Mouse (Mus musculus) olfactory bulb, adult 2 months (tissue): ENCODE measurements at regions not wholly inside any gene's neighbourhood (a gene's known extent, or its start where the extent isn't known, plus 50 kb on each side); places are given as distances from the start of the nearest gene placed in this dataset.

Source experiments
- H3K27ac ChIP-seq: fragments of 200-500 bp; 2 replicates; pipeline ENCODE4 v1.5.1; 2012; ENCODE audit warnings: low read depth, low read length; ENCODE audit not compliant: insufficient read depth
- H3K4me1 ChIP-seq: fragments of 200-500 bp; 2 replicates; pipeline ENCODE4 v1.6.1; 2012; ENCODE audit warnings: low read length; ENCODE audit not compliant: control insufficient read depth, insufficient read depth
- H3K4me3 ChIP-seq: fragments of 200-500 bp; 2 replicates; pipeline ENCODE4 v1.5.1; 2012; ENCODE audit warnings: mild to moderate bottlenecking, low read depth, low read length, moderate library complexity; ENCODE audit not compliant: insufficient read depth
- CTCF ChIP-seq: fragments of 200-500 bp; IDR thresholded peaks from 2 replicates; pipeline ENCODE4 v1.5.1; 2012; ENCODE audit warnings: low read depth, mild to moderate bottlenecking, low read length, moderate library complexity; ENCODE audit not compliant: insufficient read depth
- POLR2A ChIP-seq: fragments of 200-500 bp; IDR thresholded peaks from 2 replicates; pipeline ENCODE4 v1.6.1; 2012; ENCODE audit warnings: mild to moderate bottlenecking, low read depth, low read length, moderate library complexity; ENCODE audit not compliant: insufficient read depth
- WGBS: fragments of 180-500 bp; shearing (Covaris S2); methylation state at CpG from one replicate; pipeline ENCODE4 v1.1.7; 2018; 5-methylcytosine and 5-hydroxymethylcytosine counted together

GRCm38 (mm10) chr9:117714741-117715675 lies 85.3 kb upstream of the Rbms3 start:
- 81% methylated on average over 13 of the region's 13 CpGs for WGBS
- Histone ChIP-seq H3K27ac (no peak overlapping the region), H3K4me3 (no peak overlapping the region), H3K4me1 (no peaks in the 10 kb centered on the region)
- TF ChIP-seq POLR2A: no peak
- no peak for TF ChIP-seq CTCF

- no peak for TF ChIP-seq CTCF
- no peak for TF ChIP-seq POLR2A
- Histone ChIP-seq H3K4me1 (no peaks in the 10 kb centered on the region), H3K27ac (no peak overlapping the region), H3K4me3 (no peak overlapping the region)
- WGBS: 84% methylated on average over 4 of the region's 4 CpGs
Measured at GRCm38 (mm10) chr9:117713121-117713520, 83.4 kb upstream of the Rbms3 start.

GRCm38 (mm10) chr9:117711793-117712192 lies 82.1 kb upstream of the Rbms3 start:
- no peak overlapping the region for H3K4me3 ChIP-seq
- no peaks in the 10 kb centered on the region for H3K4me1 ChIP-seq
- TF ChIP-seq POLR2A: no peak
- TF ChIP-seq CTCF: no peak
- 93% methylated on average over 5 of the region's 5 CpGs for WGBS
- H3K27ac ChIP-seq: no peak overlapping the region

GRCm38 (mm10) chr9:117710966-117711365 lies 81.3 kb upstream of the Rbms3 start:
- no peak for TF ChIP-seq CTCF
- no peak for TF ChIP-seq POLR2A
- no peaks in the 10 kb centered on the region for H3K4me1 ChIP-seq
- no peak overlapping the region for H3K4me3 ChIP-seq
- WGBS: 94% methylated on average over 9 of the region's 9 CpGs
- H3K27ac ChIP-seq: no peak overlapping the region

GRCm38 (mm10) chr9:117709677-117710076 lies 80.0 kb upstream of the Rbms3 start:
- no peak overlapping the region for H3K27ac ChIP-seq
- no peak overlapping the region for H3K4me3 ChIP-seq
- no peak for TF ChIP-seq POLR2A
- no peak for TF ChIP-seq CTCF
- 71% methylated on average over 13 of the region's 13 CpGs for WGBS
- no peaks in the 10 kb centered on the region for H3K4me1 ChIP-seq

- H3K27ac ChIP-seq: no peak overlapping the region
- no peak overlapping the region for H3K4me3 ChIP-seq
- no peak for TF ChIP-seq POLR2A
- no peak for TF ChIP-seq CTCF
- 97% methylated on average over 8 of the region's 8 CpGs for WGBS
- H3K4me1 ChIP-seq: no peaks in the 10 kb centered on the region
Measured at GRCm38 (mm10) chr9:117693001-117693400, 63.3 kb upstream of the Rbms3 start.

DNA sequence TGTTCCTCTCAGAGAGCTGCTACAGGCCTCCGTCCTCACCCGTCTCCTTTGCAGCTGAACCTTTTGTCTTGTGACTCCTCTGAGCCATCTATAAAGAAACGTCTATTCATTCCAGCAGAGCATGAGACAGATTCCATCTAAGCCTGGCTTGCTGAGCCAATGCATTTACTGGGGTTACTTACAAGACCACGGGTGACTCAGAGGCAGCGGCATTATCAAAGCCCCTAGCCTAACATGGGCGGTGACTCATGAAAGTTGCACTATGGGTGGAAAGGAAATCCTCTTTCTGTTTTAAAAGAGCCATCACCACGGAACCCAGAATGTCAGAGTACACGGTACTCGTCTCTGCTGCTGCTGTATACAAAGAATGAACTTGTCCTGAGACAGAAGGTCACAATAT lies 62.8 kb upstream of the Rbms3 start:
- no peak overlapping the region for H3K4me3 ChIP-seq
- WGBS: 35% methylated on average over 9 of the region's 9 CpGs
- H3K27ac ChIP-seq: no peak overlapping the region
- no peaks in the 10 kb centered on the region for H3K4me1 ChIP-seq
- TF ChIP-seq CTCF (no peak), POLR2A (no peak)

GRCm38 (mm10) chr9:117689946-117690345 lies 60.2 kb upstream of the Rbms3 start:
- Histone ChIP-seq H3K4me3 (no peak overlapping the region), H3K4me1 (no peaks in the 10 kb centered on the region), H3K27ac (no peak overlapping the region)
- TF ChIP-seq POLR2A (no peak), CTCF (no peak)
- 91% methylated on average over 4 of the region's 4 CpGs for WGBS
